Mouse (Mus musculus) liver, embryonic 14.5 days (tissue): ENCODE data around the gene Metrn.

Source experiments
- CTCF ChIP-seq: IDR thresholded peaks from 2 replicates; pipeline ENCODE4 v1.5.1; 2016; ENCODE audit warnings: antibody characterized with exemption, low read depth, control low read depth
- EP300 ChIP-seq: IDR thresholded peaks from 2 replicates; pipeline ENCODE4 v1.6.1; 2016; ENCODE audit warnings: antibody characterized with exemption, low read depth

DNA sequence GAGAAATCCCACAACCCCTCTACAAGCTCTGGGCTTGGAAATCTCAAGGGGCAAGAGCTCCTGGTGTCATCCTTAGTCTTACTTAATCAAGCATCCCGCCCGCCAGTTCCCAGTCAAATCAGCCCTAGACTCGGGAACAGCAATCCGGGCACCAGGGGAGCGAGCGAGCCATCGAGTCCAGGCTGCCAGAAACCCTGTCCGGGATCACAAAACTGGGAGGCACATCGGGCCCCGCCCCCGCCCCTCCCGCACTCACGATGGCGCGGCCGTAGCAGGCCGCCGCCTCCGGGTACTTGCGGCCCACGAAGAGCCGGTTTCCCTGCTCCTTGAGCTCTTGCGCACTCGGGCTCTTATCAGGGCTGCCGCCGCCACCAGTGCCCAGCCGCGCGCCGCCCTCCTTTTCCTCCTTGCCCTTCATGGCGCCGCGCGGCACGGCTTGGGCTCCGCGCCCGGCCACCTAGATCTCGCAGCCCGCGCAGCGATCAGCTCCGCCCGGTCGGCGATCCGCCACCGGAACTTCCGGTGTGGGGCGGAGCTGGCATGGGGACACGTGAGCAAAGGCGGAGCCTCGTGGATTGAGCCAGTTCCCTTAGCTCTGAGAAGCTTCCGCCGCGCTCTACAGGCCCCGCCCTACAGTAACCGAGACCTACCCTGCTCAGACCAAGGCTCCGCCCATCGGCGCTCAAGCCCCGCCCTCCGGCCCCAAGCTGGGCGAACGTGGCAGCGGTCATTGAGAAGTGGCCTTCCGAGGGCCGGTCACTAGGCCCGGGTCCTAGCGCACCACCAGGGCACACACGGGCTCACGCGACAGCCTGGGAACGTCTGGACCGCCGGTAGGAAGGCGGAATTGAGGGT is 35.7 kb upstream of the Metrn start:
- TF ChIP-seq CTCF = peak; percentile 17; the same call in 1 of the 2 replicates
- TF ChIP-seq EP300 = no peak
